ENCODE assay signal across 14 mouse cellular contexts in the genomic region with DNA sequence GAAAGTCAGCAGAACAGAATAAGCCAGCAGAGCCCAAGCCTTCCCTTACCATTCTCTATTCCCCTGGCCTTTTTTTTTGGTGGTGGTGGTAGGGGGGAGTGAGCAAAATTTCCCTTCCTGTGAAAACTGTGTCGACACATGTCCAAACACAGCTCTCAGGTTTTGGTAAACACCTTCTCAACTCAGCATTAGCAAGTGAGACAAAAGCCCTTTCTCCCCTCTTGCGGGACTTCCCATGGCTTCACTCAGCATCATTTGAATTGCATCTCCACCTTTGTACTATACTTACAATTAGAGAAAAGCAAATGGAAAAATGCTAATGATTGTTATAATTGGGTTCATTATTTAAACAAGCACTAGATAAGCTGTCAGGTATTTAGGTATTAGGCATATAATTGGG.
"Had no signal": no experiment of that assay in that cellular context is flagged by ENCODE, and none has a peak within 500 bp of the region (broad histone marks: within the 10 kb centered on the region; RNA-seq: fewer than 3 reads in every experiment).

No protein-coding gene starts in this region.

- H3K9me3 ChIP-seq: midbrain, embryonic 12.5 days; midbrain, embryonic 15.5 days; neural tube, embryonic 12.5 days had no signal

- H3K27me3 ChIP-seq: megakaryocyte, embryonic 14.5 days; midbrain, embryonic 12.5 days; midbrain, embryonic 15.5 days; neural tube, embryonic 12.5 days had no signal

- H3K4me3 ChIP-seq: megakaryocyte, embryonic 14.5 days; midbrain, embryonic 12.5 days; midbrain, embryonic 15.5 days; neural tube, embryonic 12.5 days had no signal

- H3K27ac ChIP-seq: midbrain, embryonic 12.5 days; midbrain, embryonic 15.5 days; neural tube, embryonic 12.5 days had no signal

- DNase-seq: lung, adult 18-20 months; lung, embryonic 14.5 days; lung, postnatal 10 days; lung, postnatal 4 days; right cerebral cortex, postnatal 25 days; right cerebral cortex, postnatal 4 days; spleen, adult 18-20 months; thymus, adult 18-20 months; thymus, postnatal 14 days; thymus, postnatal 36 days had no signal

- H3K4me1 ChIP-seq: megakaryocyte, embryonic 14.5 days; midbrain, embryonic 12.5 days; midbrain, embryonic 15.5 days; neural tube, embryonic 12.5 days had no signal

- H3K36me3 ChIP-seq: midbrain, embryonic 12.5 days; midbrain, embryonic 15.5 days; neural tube, embryonic 12.5 days had no signal

- H3K4me2 ChIP-seq: lung, embryonic 14.5 days; midbrain, embryonic 12.5 days; midbrain, embryonic 15.5 days; neural tube, embryonic 12.5 days had no signal

- ATAC-seq: midbrain, embryonic 15.5 days had no signal

- H3K9ac ChIP-seq: lung, embryonic 14.5 days; midbrain, embryonic 12.5 days; midbrain, embryonic 15.5 days; neural tube, embryonic 12.5 days had no signal
